Mouse (Mus musculus) CD8-positive naive resting alpha-beta T cell, adult 2 months (primary cell): ENCODE measurements at regions not wholly inside any gene's neighbourhood (a gene's known extent, or its start where the extent isn't known, plus 50 kb on each side); places are given as distances from the start of the nearest gene placed in this dataset.

Experiments
- DNase-seq, 2 experiments: peaks; one replicate each; pipeline ENCODE4 v3.0.0; 2022; ENCODE audit warnings: low read depth in 2 of 2, low spot score in 2 of 2

GRCm38 (mm10) chr10:19412926-19413325 is 56.6 kb downstream of the Olig3 start:
- no peak for DNase-seq

GRCm38 (mm10) chr10:19413935-19414334 is 57.6 kb downstream of the Olig3 start:
- DNase-seq: no peak

- no peak for DNase-seq
Observed at GRCm38 (mm10) chr10:19414834-19415233, 58.5 kb downstream of the Olig3 start.

DNA sequence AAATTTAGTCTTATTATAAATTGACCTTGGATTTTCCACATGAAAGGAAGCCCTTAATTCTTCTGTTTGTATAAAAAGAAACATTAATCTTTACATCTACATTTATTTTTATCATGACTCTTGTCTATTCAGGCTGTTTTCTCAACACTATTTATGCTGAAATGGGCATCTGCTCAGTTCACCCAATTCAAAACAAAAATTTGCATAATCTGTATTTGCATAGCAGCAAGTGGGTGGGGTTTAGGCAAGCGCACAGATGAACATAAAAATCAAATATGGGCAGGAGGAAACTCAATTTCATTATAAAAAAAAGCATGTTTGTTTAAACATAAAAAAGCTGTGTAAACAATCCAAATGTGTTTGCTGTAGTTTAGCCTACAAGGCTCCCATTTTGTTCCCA is 67.7 kb downstream of the Olig3 start:
- DNase-seq: no peak

DNA sequence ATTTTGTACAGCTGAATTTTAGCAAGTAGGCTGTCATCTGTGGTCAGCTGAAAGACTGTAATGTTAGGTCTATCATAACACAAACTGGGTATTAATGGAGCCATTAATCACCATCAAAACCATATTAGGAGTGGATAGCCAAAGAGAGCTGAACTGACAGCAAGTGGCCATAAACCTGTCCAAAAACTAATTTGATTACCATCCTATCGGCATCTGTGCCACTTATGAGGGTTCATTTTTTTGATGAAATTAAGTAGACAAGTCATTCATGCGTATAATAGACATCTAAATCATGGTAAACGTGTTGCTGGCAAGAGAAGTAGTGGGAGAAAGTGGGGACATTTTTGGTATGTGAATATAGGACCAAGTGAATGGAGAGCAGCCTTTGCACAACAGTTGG is 68.6 kb downstream of the Olig3 start:
- no peak for DNase-seq

DNA sequence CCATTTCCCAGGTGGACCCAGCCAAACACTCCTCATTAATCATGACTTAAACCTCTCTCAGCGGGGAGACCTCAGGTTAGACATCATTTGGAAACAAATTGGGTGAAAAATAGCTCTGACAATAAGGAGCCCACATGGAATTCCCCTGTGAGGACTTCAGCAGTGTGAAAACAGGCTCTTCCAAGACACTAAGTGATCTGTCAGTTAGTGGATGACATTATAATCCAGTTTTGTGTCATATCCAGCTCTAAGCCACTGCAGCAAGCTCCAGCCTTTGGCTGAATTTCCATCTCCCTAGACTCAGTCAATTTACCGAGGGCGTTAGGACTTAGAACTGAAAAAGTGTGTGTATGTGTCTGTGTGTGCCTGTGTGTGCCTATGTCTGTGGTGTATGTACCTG is 70.5 kb downstream of the Olig3 start:
- no peak for DNase-seq

GRCm38 (mm10) chr10:19432515-19432914 is 76.2 kb downstream of the Olig3 start:
- no peak for DNase-seq

DNA sequence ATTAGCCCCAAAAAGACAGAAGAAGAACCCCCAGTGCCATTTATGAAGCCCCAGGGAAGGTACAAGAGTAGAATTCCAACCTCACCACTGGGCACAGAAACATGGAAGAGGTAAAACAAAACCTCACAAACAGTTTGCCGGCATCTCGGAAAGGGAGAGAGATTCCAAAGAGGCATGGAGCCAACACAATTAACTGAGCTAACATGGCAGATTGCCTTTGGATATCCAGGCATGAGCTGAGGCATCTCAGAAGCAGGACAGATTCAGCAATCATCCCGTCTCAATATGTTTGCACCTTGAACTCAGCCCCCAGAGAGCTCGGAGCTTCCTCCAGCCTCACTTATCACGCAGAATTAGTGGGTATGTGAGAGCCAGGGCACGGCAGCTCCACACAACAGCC is 78.3 kb downstream of the Olig3 start:
- no peak for DNase-seq

- DNase-seq: no peak
Observed at GRCm38 (mm10) chr10:19441807-19442206, 85.5 kb downstream of the Olig3 start.

DNA sequence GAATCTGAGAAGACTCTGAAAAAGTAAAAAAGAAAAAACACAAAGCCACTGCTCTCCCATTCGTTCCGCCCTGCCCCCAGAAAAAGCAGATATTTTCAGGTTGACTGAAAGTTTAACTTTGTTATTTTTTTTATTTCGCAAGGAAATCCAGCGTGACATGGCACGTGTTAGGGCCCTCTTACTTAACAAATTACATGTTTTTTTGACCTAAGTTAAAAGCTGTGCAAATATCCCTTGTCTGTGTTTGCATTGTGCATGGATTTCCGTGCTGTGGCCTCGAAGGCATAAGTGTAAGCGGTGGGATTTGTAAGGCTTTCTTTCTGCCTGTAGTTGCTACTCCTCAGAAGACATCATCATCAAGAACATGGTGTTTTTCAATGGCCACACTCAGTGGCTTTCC is 87.2 kb downstream of the Olig3 start:
- no peak for DNase-seq

DNA sequence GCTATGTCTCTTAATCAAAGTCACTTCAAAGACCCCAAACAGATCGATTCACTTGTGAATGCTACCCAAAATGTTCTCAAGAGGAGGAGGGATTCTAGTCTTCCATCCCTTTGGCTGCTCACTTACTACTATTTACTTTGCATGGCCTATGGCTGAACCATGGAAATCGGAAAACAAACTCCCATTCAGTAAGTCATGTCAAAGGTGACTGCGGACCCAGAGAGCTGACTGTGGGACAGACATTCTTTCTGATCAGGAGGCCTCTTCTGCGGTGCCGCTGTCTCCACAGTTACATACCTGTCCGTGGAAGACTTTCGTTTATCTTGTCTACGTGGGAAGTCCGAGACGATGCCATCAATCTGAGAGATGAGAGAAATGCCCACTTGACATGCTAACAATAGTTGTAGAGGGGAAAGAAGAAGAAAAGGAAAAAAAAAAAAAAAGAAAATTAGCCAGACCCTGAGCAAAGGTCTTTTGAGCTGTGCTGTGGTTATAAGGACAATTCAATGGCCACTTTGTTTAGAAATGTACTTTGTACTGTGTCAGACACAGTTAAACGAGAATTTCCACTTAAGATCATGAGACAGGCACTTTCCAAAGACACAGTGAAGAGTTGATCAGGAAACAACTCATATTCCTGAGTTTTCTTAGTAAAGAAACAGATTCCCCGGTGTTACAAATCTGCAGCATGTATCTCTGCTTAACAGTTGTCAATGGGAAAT is 92.7 kb downstream of the Olig3 start:
- DNase-seq: no peak

DNA sequence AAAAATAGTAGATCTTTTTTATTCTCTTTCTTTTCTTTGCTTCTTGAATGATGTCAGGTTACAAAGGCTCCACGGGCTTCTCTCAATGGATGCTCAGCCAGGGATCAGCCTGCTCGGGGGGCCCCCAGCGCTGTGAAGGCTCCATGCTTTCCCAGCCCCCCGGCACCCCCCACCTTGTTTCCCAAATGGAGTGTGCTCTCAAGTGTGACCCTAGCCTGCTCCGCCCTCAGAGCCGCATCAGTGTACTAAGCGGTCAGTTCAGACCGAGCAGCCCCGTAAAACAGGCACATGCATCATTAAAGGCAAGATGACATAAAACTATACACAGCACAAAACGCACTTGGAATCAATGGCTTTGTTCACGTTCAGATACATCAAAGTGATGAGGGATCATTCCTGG is 102.7 kb downstream of the Olig3 start:
- no peak for DNase-seq

GRCm38 (mm10) chr10:19459709-19460108 is 103.4 kb downstream of the Olig3 start:
- DNase-seq: no peak

- no peak for DNase-seq
Observed at GRCm38 (mm10) chr10:19460164-19460563, 103.8 kb downstream of the Olig3 start.

DNA sequence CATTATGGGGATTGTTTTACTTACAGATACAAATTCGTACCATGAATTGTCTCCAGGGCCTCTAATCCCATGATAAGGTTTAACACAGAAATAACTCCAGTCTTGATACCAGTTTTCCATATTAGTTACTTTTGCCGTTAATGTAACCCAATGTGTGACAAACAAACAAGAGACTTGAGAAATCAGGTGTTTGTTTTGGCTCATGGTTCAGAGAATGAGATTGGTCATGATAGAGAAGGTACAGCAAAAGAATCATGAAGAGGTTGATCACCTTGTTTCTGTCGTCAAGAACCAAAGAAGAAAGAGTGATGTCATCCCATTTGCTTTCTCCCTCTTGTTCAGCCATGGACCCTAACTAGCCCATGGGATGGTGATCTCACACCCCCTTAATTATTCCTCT is 107.5 kb downstream of the Olig3 start:
- no peak for DNase-seq

DNA sequence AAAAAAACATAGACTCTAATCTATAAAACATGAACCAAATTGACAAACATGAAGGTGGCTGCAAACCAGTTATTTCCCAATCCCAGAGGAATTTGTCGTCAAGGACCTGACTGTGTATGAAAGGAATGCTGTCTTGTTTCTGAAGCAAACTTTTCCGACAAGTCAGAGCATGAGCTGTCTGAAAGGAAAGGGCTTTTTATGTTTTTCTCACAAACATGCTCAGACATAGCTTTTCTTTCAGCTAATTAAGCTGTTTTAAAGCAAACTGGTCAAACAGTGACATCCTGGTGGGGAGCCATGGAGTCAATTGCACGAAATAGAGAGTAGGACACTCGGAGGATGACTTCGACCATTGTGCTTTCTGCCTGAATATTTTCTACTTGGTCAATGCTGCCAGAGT is 108.2 kb downstream of the Olig3 start:
- DNase-seq: no peak

DNA sequence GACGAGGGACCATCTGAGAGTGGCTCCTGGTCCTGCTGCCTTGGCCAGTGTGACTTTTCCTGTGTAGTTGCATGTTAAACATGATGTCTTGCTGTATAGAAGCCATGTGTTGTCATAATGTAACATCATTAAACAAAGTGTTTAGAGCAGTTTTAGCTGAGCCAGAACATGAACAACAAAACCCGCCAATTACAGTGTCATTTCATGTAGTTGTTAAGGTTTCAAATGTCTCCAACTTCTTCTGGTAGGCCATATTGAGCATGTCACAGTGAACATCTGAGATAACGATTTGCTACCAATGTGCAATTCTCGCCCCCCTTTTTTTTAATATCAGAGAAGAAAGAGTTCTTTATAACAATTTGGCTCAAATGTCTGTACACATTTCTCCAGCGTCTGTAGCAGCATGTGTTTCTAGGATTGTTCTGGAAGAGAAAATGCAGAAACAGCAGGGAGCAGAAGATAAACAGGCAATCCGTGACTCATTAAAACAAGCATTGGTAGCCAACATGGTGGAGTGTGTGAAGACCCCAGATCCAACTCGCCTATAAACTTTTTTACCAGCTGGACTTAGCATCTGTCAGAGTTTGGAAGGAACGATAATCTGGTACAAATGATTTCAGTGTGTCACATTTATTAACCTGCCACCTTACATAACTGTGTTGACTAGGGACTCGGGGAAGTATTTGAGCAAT is 115.2 kb downstream of the Olig3 start:
- no peak for DNase-seq

- no peak for DNase-seq
Observed at GRCm38 (mm10) chr10:19472066-19472465, 115.7 kb downstream of the Olig3 start.

DNA sequence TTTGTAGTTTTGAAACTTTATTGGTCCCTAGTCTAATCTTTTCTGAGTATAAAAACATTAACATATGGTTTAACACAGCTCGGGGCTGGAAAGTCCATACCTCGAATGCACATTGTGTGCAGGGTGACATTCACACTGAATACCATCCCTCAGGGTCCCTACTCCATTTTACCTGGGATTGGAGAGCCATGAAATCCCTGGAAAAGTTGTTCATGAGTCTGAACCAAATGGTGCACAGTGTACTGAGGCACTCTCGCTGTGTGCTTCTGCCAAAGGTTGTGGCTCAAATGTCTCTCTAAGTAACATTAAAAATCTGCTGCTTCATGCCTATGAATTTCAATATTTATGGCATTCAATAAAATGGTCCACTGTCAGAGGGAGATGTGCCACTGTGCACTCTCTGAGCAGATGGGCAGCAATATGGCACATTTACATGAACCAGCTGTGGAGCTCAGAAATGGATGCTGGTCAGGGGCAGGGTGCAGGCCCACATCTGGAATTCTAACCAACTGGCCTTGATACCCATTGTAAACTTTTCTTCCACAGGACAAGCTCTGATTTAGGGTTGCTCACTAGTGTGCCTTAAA is 116.7 kb downstream of the Olig3 start:
- DNase-seq: no peak

- DNase-seq: no peak
Observed at GRCm38 (mm10) chr10:19485537-19486135, 106.1 kb upstream of the Ifngr1 start.

GRCm38 (mm10) chr10:19490500-19490899 is 101.2 kb upstream of the Ifngr1 start:
- no peak for DNase-seq
